Mouse (Mus musculus) myocyte (in vitro differentiated cells): Measurements from ENCODE around the gene Zfp653. TPM values are rescaled to one million over a fixed set of nuclear protein-coding genes. Genes with fewer than 3 reads are reported as not detected.

ENCODE experiments used
- H3K27me3 ChIP-seq: one replicate; pipeline ENCODE4 v1.6.1; 2011; ENCODE audit not compliant: control insufficient read depth, insufficient read depth, insufficient read length
- H3K36me3 ChIP-seq: one replicate; pipeline ENCODE4 v1.6.1; 2011; ENCODE audit not compliant: control insufficient read depth, insufficient read depth
- H3K4me2 ChIP-seq: one replicate; pipeline ENCODE4 v1.6.1; 2011; ENCODE audit warnings: low read depth, control low read depth
- H3K4me3 ChIP-seq: one replicate; pipeline ENCODE4 v1.5.1; 2011; ENCODE audit warnings: mild to moderate bottlenecking, control low read depth, moderate library complexity
- H3K79me2 ChIP-seq: one replicate; pipeline ENCODE4 v1.6.1; 2011; ENCODE audit not compliant: control insufficient read depth, insufficient read depth
- H3ac ChIP-seq: one replicate; pipeline ENCODE4 v1.6.1; 2011; ENCODE audit not compliant: control insufficient read depth, insufficient read length
- CEBPB ChIP-seq: IDR thresholded peaks from 2 replicates; pipeline ENCODE4 v1.6.1; 2011; ENCODE audit warnings: mild to moderate bottlenecking, moderate library complexity; ENCODE audit not compliant: poor library complexity, insufficient read depth, severe bottlenecking
- E2F4 ChIP-seq: IDR thresholded peaks from one replicate; pipeline ENCODE4 v1.6.1; 2011; ENCODE audit warnings: mild to moderate bottlenecking, control low read depth, moderate library complexity; ENCODE audit not compliant: insufficient read depth
- MAX ChIP-seq: IDR thresholded peaks from one replicate; pipeline ENCODE4 v1.6.1; 2011; ENCODE audit warnings: low read depth, mild to moderate bottlenecking, control low read depth
- MYOD1 ChIP-seq, 3 experiments: IDR thresholded peaks; one replicate each; pipeline ENCODE4 v1.6.1; 2011; ENCODE audit warnings: control low read depth in 2 of 3, low read depth in 2 of 3, mild to moderate bottlenecking in 2 of 3, moderate library complexity in 1 of 3; ENCODE audit not compliant: insufficient read length in 2 of 3, control insufficient read depth in 1 of 3
- MYOG ChIP-seq, 3 experiments: IDR thresholded peaks; one replicate each; pipeline ENCODE4 v1.6.1; 2011; ENCODE audit warnings: control low read depth in 2 of 3, low read depth in 2 of 3, mild to moderate bottlenecking in 2 of 3; ENCODE audit not compliant: insufficient read length in 2 of 3, control insufficient read depth in 1 of 3, insufficient read depth in 1 of 3
- POLR2A ChIP-seq: IDR thresholded peaks from one replicate; pipeline ENCODE4 v1.6.1; 2011; ENCODE audit warnings: low read depth, mild to moderate bottlenecking, control low read depth, moderate library complexity; ENCODE audit not compliant: insufficient read length
- POLR2AphosphoS2 ChIP-seq: IDR thresholded peaks from one replicate; pipeline ENCODE4 v1.6.1; 2011; ENCODE audit warnings: low read depth, control low read depth; ENCODE audit not compliant: insufficient read length
- REST ChIP-seq: IDR thresholded peaks from one replicate; pipeline ENCODE4 v1.6.1; 2011; ENCODE audit warnings: mild to moderate bottlenecking, control low read depth, moderate library complexity; ENCODE audit not compliant: insufficient read depth, insufficient read length
- SRF ChIP-seq: IDR thresholded peaks from one replicate; pipeline ENCODE4 v1.6.1; 2011; ENCODE audit warnings: low read depth; ENCODE audit not compliant: control insufficient read depth, insufficient read length
- TCF12 ChIP-seq: IDR thresholded peaks from one replicate; pipeline ENCODE4 v1.6.1; 2011; ENCODE audit warnings: mild to moderate bottlenecking, control low read depth; ENCODE audit not compliant: poor library complexity, insufficient read depth, severe bottlenecking
- TCF3 ChIP-seq: IDR thresholded peaks from one replicate; pipeline ENCODE4 v1.6.1; 2011; ENCODE audit warnings: low read depth, control low read depth; ENCODE audit not compliant: insufficient read length
- USF1 ChIP-seq: IDR thresholded peaks from one replicate; pipeline ENCODE4 v1.6.1; 2011; ENCODE audit warnings: low read depth, mild to moderate bottlenecking, control low read depth, moderate library complexity
- polyA plus RNA-seq: library from polyadenylated mRNA; unstranded; fragments of >200 nt; fragmentation: generic; extraction: Trizol; gene quantifications from one replicate; pipeline ENCODE4 v1.2.1, GENCODE M21; 2012; ENCODE audit warnings: missing spikeins

Gene Zfp653
- polyA plus RNA-seq, 1 experiment: 8.3 TPM

DNA sequence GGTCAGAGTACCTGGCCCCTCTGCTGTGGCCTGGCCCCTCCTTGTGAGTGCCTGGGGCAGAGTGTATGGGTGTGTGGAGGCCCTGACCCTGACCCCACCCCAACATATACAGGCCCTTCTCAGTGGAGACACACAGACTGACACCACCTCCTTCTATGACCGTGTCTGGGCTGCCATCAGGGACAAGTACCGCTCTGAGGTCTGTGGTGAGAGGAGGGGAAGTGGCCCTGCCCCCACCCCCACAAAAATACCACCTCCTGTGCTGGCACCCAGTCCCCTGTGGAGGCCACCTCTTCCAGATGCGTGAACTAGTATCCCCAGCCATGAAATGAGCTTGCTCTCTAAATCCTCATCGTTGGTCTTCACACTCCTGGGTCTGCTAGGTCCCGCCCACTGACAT is 60.1 kb downstream of the Zfp653 start:
- no peaks in the 10 kb centered on the region for H3K27me3 ChIP-seq
- H3K4me2 ChIP-seq: no peak overlapping the region
- no peak overlapping the region for H3ac ChIP-seq
- H3K79me2 ChIP-seq: no peaks in the 10 kb centered on the region
- TF ChIP-seq MAX: no peak
- no peak for TF ChIP-seq POLR2A
- TF ChIP-seq REST: no peak
- TF ChIP-seq E2F4: no peak
- no peak for TF ChIP-seq MYOD1 (IDR thresholded peaks at IDR 0.05; ENCODE audit: control insufficient read depth in 1 of 3, insufficient read length in 2 of 3, low read depth in 2 of 3)
- TF ChIP-seq USF1: no peak
- TF ChIP-seq POLR2AphosphoS2: no peak
- TF ChIP-seq TCF3: no peak
- TF ChIP-seq MYOG (IDR thresholded peaks at IDR 0.05; ENCODE audit: control insufficient read depth in 1 of 3, insufficient read depth in 1 of 3, insufficient read length in 2 of 3, low read depth in 2 of 3): no peak
- no peak for TF ChIP-seq SRF
- TF ChIP-seq CEBPB: no peak
- TF ChIP-seq TCF12: no peak
- peaks cover 18% of the 10 kb centered on the region for H3K36me3 ChIP-seq
- H3K4me3 ChIP-seq: no peak overlapping the region

Other genes with a start within 250 kb of the Zfp653 start
- gene Angptl8, start 235.9 kb downstream of the Zfp653 start, polyA plus RNA-seq: not detected
- 20.3 TPM for gene Dock6, start 218.7 kb downstream of the Zfp653 start, polyA plus RNA-seq
- 24.1 TPM for gene Rab3d, start 153.2 kb downstream of the Zfp653 start, polyA plus RNA-seq
- 2.5 TPM for gene Ccdc159, start 143.9 kb downstream of the Zfp653 start, polyA plus RNA-seq
- 55.1 TPM for gene Tmem205, start 143.8 kb downstream of the Zfp653 start, polyA plus RNA-seq
- gene Plppr2, start 134.3 kb downstream of the Zfp653 start, polyA plus RNA-seq: 21.5 TPM
- 8.9 TPM for gene Swsap1, start 115.6 kb downstream of the Zfp653 start, polyA plus RNA-seq
- gene Epor, start 107.9 kb downstream of the Zfp653 start, polyA plus RNA-seq: 3.2 TPM
- gene Rgl3, start 81.9 kb downstream of the Zfp653 start, polyA plus RNA-seq: 11.2 TPM
- 0.13 TPM for gene Ccdc151, start 68.7 kb downstream of the Zfp653 start, polyA plus RNA-seq
- 127 TPM for gene Prkcsh, start 68.6 kb downstream of the Zfp653 start, polyA plus RNA-seq
- gene Elavl3, start 19.4 kb downstream of the Zfp653 start, polyA plus RNA-seq: 0.06 TPM
- gene Gm49318, start 117 bp downstream of the Zfp653 start, polyA plus RNA-seq: not detected
- 37.0 TPM for gene Ecsit, start 14.1 kb upstream of the Zfp653 start, polyA plus RNA-seq
- 7.1 TPM for gene Cnn1, start 27.8 kb upstream of the Zfp653 start, polyA plus RNA-seq
- 95.3 TPM for gene Elof1, start 45.8 kb upstream of the Zfp653 start, polyA plus RNA-seq
- gene Acp5, start 64.3 kb upstream of the Zfp653 start, polyA plus RNA-seq: 0.16 TPM
- gene Pigyl, start 85.5 kb upstream of the Zfp653 start, polyA plus RNA-seq: 48.5 TPM
- not detected for gene Zfp872, start 116.7 kb upstream of the Zfp653 start, polyA plus RNA-seq
- 4.3 TPM for gene Zfp809, start 154.3 kb upstream of the Zfp653 start, polyA plus RNA-seq
- 0.53 TPM for gene Zfp599, start 188.5 kb upstream of the Zfp653 start, polyA plus RNA-seq
- gene Zfp810, start 236.3 kb upstream of the Zfp653 start, polyA plus RNA-seq: 4.4 TPM